Mouse (Mus musculus) embryonic facial prominence, embryonic 13.5 days (tissue): Measurements from ENCODE around the gene Psmb6. TPM values are rescaled to one million over a fixed set of nuclear protein-coding genes. Genes with fewer than 3 reads are reported as not detected.
"Not testable (repeated sequence)": the region's sequence is repeated elsewhere in the genome, so short reads cannot be mapped to it uniquely, and the experiment has no call there.

ENCODE experiments used
- ATAC-seq: fragments of 200-750 bp; cut with Nextera tagmentation; 2 replicates; pipeline ENCODE4 v1.8.0; 2017; ENCODE audit warnings: low read depth; ENCODE audit not compliant: insufficient number of reproducible peaks, insufficient read depth, low FRiP score, low TSS enrichment
- H3K27ac ChIP-seq: fragments of 300-500 bp; sonication (generic); 2 replicates; pipeline ENCODE4 v1.5.1; 2015; ENCODE audit warnings: moderate library complexity, mild to moderate bottlenecking, inconsistent platforms
- H3K27me3 ChIP-seq: fragments of 300-500 bp; sonication (generic); 2 replicates; pipeline ENCODE4 v1.6.1; 2015; ENCODE audit warnings: mild to moderate bottlenecking, inconsistent platforms
- H3K36me3 ChIP-seq: fragments of 300-500 bp; sonication (generic); 2 replicates; pipeline ENCODE4 v1.6.1; 2015; ENCODE audit warnings: mild to moderate bottlenecking, inconsistent platforms
- H3K4me1 ChIP-seq: fragments of 300-500 bp; sonication (generic); 2 replicates; pipeline ENCODE4 v1.6.1; 2015; ENCODE audit warnings: inconsistent platforms
- H3K4me2 ChIP-seq: fragments of 300-500 bp; sonication (generic); 2 replicates; pipeline ENCODE4 v1.6.1; 2015; ENCODE audit warnings: moderate library complexity, mild to moderate bottlenecking, inconsistent platforms
- H3K4me3 ChIP-seq: fragments of 300-500 bp; sonication (generic); 2 replicates; pipeline ENCODE4 v1.5.1; 2015; ENCODE audit warnings: mild to moderate bottlenecking, inconsistent platforms
- H3K9ac ChIP-seq: fragments of 300-500 bp; sonication (generic); 2 replicates; pipeline ENCODE4 v1.6.1; 2015; ENCODE audit warnings: mild to moderate bottlenecking, inconsistent platforms
- H3K9me3 ChIP-seq: fragments of 300-500 bp; sonication (generic); 2 replicates; pipeline ENCODE4 v1.6.1; 2016; ENCODE audit warnings: inconsistent platforms
- whole genome bisulfite sequencing: fragments of 180-500 bp; shearing (Covaris S2); methylation state at CpG from one replicate; pipeline ENCODE4 v1.1.7; 2015; ENCODE audit warnings: mixed read lengths; 5-methylcytosine and 5-hydroxymethylcytosine counted together
- polyA plus RNA-seq: library from polyadenylated mRNA; unstranded; fragments of >200 nt; fragmentation: Nextera tagmentation; extraction: Ambion mirVana; gene quantifications from 2 replicates; pipeline ENCODE4 v1.2.1, GENCODE M21; 2015

Gene Psmb6
- polyA plus RNA-seq, 1 experiment from 2014 or later = 837 TPM

- Histone ChIP-seq H3K27me3 (no peaks in the 10 kb centered on the region), H3K9me3 (no peaks in the 10 kb centered on the region), H3K4me3 (no peak overlapping the region), H3K27ac (no peak overlapping the region), H3K4me2 (no peak overlapping the region), H3K9ac (0 out of 2 replicates have a peak overlapping the region, but pooled peaks have one; percentile 1), H3K36me3 (no peaks in the 10 kb centered on the region), H3K4me1 (peaks cover 7% of the 10 kb centered on the region)
- no peak for ATAC-seq
- WGBS = 26% methylated on average over 7 of the region's 7 CpGs
These were observed 28.8 kb downstream of the Psmb6 start for GRCm38 (mm10) chr11:70553940-70554339.

- no peak overlapping the region for H3K4me2 ChIP-seq
- H3K27ac ChIP-seq = no peak overlapping the region
- H3K9ac ChIP-seq = no peak overlapping the region
- no peak for ATAC-seq
- no peaks in the 10 kb centered on the region for H3K36me3 ChIP-seq
- 89% methylated on average over 9 of the region's 9 CpGs for WGBS
- H3K4me1 ChIP-seq = peaks cover 12% of the 10 kb centered on the region
- no peak overlapping the region for H3K4me3 ChIP-seq
- H3K9me3 ChIP-seq = no peaks in the 10 kb centered on the region
- no peaks in the 10 kb centered on the region for H3K27me3 ChIP-seq
These were observed 32.4 kb downstream of the Psmb6 start for GRCm38 (mm10) chr11:70557545-70557944.

- H3K4me2 ChIP-seq = peak overlapping the region; percentile 85
- H3K27ac ChIP-seq = peak overlapping the region; percentile 89
- peak overlapping the region; percentile 87; the same call in 1 of the 2 replicates for H3K9ac ChIP-seq
- peak overlapping the region; percentile 93 for H3K4me3 ChIP-seq
- no peaks in the 10 kb centered on the region for H3K27me3 ChIP-seq
- peaks cover 23% of the 10 kb centered on the region for H3K4me1 ChIP-seq
- 0% methylated on average over 2 of the region's 2 CpGs for WGBS
- no peak; the same call in 1 of the 2 replicates for ATAC-seq
- H3K36me3 ChIP-seq = peaks cover 4% of the 10 kb centered on the region
- no peaks in the 10 kb centered on the region for H3K9me3 ChIP-seq
These were observed 36.7 kb downstream of the Psmb6 start for GRCm38 (mm10) chr11:70561937-70562286.

DNA sequence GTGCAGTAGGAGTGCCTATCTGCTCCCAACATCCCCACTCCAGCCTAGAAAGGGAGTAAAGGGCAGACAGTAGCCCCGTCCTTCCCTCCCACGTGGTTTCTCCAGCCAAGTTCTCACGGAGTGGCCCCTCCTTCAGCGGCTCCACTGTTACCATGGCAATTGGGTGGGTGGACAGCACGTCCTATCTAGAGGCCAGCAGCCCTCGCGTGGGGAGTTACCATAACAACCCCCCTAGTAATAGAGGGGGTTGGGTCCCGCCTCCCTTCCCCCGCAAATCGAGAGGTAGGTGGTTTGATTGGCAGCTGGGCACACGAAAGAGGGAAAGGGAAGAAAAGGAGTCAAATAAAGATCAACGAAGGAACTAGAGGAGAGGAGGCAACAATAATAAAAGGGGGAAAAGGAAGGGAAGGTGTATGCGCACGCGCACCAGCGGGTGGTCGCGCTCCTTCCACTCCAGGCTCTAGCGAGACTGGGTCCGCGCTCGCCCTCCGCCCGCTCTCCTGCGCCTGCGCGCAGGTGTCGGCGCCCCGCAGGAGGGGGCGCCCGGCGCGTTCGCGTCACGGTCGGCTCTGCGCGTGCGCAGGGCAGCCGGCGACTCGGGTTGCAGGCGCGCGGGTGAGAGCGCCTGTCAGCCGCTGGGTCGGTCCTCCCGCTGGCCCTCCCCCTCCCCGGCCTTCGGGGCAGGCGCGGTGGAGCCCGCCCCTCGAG lies 37.3 kb downstream of the Psmb6 start, which contains the start of gene Mink1:
TSS of gene Mink1 (plus strand) at position 595 of the 708 bp plus-strand sequence.
- peak within 1 kb of the TSS; percentile 85 for H3K4me2 ChIP-seq
- peak within 1 kb of the TSS; percentile 93 for H3K4me3 ChIP-seq
- H3K27me3 ChIP-seq = no peaks in the 10 kb centered on the region
- peaks cover 23% of the 10 kb centered on the region for H3K4me1 ChIP-seq
- peaks cover 5% of the 10 kb centered on the region for H3K36me3 ChIP-seq
- peak; percentile 83 for ATAC-seq
- H3K9ac ChIP-seq = peak within 1 kb of the TSS; percentile 87
- WGBS = under 1% methylated on average over 41 of the region's 57 CpGs
- no peaks in the 10 kb centered on the region for H3K9me3 ChIP-seq
- H3K27ac ChIP-seq = peak within 1 kb of the TSS; percentile 89

GRCm38 (mm10) chr11:70562995-70563469 lies 37.9 kb downstream of the Psmb6 start:
- Histone ChIP-seq H3K4me1 (peaks cover 23% of the 10 kb centered on the region), H3K4me3 (peak overlapping the region; percentile 93), H3K9me3 (no peaks in the 10 kb centered on the region), H3K9ac (peak overlapping the region; percentile 87), H3K27me3 (no peaks in the 10 kb centered on the region), H3K4me2 (peak overlapping the region; percentile 85), H3K36me3 (peaks cover 9% of the 10 kb centered on the region), H3K27ac (peak overlapping the region; percentile 89)
- peak; percentile 22; the same call in 1 of the 2 replicates for ATAC-seq
- 1% methylated on average over 25 of the region's 31 CpGs for WGBS

- Histone ChIP-seq H3K9me3 (no peaks in the 10 kb centered on the region), H3K27me3 (no peaks in the 10 kb centered on the region), H3K4me2 (peak overlapping the region; percentile 85), H3K9ac (peak overlapping the region; percentile 87), H3K4me1 (peaks cover 23% of the 10 kb centered on the region), H3K27ac (peak overlapping the region; percentile 89), H3K36me3 (peaks cover 13% of the 10 kb centered on the region), H3K4me3 (peak overlapping the region; percentile 93)
- ATAC-seq = no peak
- under 1% methylated on average over 25 of the region's 25 CpGs for WGBS
These were observed 38.5 kb downstream of the Psmb6 start for GRCm38 (mm10) chr11:70563470-70564275.

- Histone ChIP-seq H3K27ac (peak overlapping the region; percentile 89; the same call in 1 of the 2 replicates), H3K4me3 (peak overlapping the region; percentile 93), H3K4me1 (peaks cover 23% of the 10 kb centered on the region), H3K27me3 (no peaks in the 10 kb centered on the region), H3K9me3 (no peaks in the 10 kb centered on the region), H3K4me2 (peak overlapping the region; percentile 85), H3K9ac (peak overlapping the region; percentile 87), H3K36me3 (peaks cover 13% of the 10 kb centered on the region)
- ATAC-seq = no peak
- 48% methylated on average over 4 of the region's 4 CpGs for WGBS
These were observed 39.2 kb downstream of the Psmb6 start for GRCm38 (mm10) chr11:70564276-70564873.

GRCm38 (mm10) chr11:70566586-70566985 lies 41.4 kb downstream of the Psmb6 start:
- Histone ChIP-seq H3K4me3 (no peak overlapping the region), H3K9ac (no peak overlapping the region; the same call in 1 of the 2 replicates), H3K9me3 (no peaks in the 10 kb centered on the region), H3K27ac (no peak overlapping the region), H3K4me2 (no peak overlapping the region), H3K27me3 (no peaks in the 10 kb centered on the region), H3K36me3 (peaks cover 13% of the 10 kb centered on the region), H3K4me1 (peaks cover 23% of the 10 kb centered on the region)
- WGBS = 82% methylated on average over 7 of the region's 7 CpGs
- no peak for ATAC-seq

- H3K27ac ChIP-seq, H3K9ac ChIP-seq, ATAC-seq, H3K9me3 ChIP-seq, H3K4me2 ChIP-seq, H3K4me3 ChIP-seq, H3K4me1 ChIP-seq, H3K27me3 ChIP-seq: not testable (repeated sequence)
- H3K36me3 ChIP-seq = peaks cover 13% of the 10 kb centered on the region
- WGBS = 90% methylated on average over 1 of the region's 1 CpGs
These were observed 45.4 kb downstream of the Psmb6 start for GRCm38 (mm10) chr11:70570614-70571013.

- H3K27ac ChIP-seq = no peak overlapping the region
- no peaks in the 10 kb centered on the region for H3K27me3 ChIP-seq
- H3K4me1 ChIP-seq = peaks cover 10% of the 10 kb centered on the region
- WGBS = 94% methylated on average over 1 of the region's 1 CpGs
- no peak overlapping the region for H3K4me3 ChIP-seq
- no peak overlapping the region for H3K4me2 ChIP-seq
- no peaks in the 10 kb centered on the region for H3K9me3 ChIP-seq
- no peak overlapping the region for H3K9ac ChIP-seq
- H3K36me3 ChIP-seq = peaks cover 12% of the 10 kb centered on the region
- no peak for ATAC-seq
These were observed 46.5 kb downstream of the Psmb6 start for GRCm38 (mm10) chr11:70571641-70572040.

DNA sequence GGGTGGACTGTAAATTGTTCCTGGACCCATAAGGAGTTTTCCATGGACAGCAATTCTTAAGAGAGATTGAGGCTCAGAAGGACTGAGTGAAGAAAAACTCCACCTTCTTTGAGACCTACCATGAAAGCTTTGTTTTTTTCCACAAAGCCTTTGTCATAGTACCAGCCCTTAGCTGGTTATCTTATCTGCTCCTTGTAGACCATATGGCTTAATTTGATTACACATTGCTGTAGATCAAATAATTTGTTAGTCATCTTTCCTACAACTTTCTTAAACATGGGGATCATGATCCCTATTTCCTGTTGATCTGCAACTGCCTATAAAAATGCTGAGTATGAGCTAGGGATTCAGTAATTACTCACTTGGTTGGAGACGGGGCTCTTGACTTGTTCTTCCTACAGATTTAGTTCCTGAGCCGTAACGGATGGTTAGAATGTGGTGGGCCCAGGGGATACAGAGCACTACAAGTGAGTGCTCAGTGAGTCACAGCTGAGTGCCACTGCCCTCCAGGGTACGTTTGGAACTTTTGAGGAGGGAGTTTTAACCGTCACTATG lies 47.3 kb downstream of the Psmb6 start:
- H3K9ac ChIP-seq = no peak overlapping the region
- H3K27ac ChIP-seq = no peak overlapping the region
- no peaks in the 10 kb centered on the region for H3K9me3 ChIP-seq
- H3K4me2 ChIP-seq = no peak overlapping the region
- WGBS = 54% methylated on average over 5 of the region's 5 CpGs
- H3K36me3 ChIP-seq = peaks cover 7% of the 10 kb centered on the region
- H3K4me1 ChIP-seq = peaks cover 18% of the 10 kb centered on the region
- ATAC-seq = no peak
- no peaks in the 10 kb centered on the region for H3K27me3 ChIP-seq
- no peak overlapping the region for H3K4me3 ChIP-seq
